Mouse (Mus musculus) embryo, embryonic 11.5 days (tissue): ENCODE data around the gene Cdh12.
"Not testable (repeated sequence)": the region's sequence is repeated elsewhere in the genome, so short reads cannot be mapped to it uniquely, and the experiment has no call there.

Experiments used
- DNase-seq: peaks from one replicate; pipeline ENCODE4 v3.0.0-alpha.2; 2012; ENCODE audit warnings: low read depth, low spot score

The Cdh12 gene

DNA sequence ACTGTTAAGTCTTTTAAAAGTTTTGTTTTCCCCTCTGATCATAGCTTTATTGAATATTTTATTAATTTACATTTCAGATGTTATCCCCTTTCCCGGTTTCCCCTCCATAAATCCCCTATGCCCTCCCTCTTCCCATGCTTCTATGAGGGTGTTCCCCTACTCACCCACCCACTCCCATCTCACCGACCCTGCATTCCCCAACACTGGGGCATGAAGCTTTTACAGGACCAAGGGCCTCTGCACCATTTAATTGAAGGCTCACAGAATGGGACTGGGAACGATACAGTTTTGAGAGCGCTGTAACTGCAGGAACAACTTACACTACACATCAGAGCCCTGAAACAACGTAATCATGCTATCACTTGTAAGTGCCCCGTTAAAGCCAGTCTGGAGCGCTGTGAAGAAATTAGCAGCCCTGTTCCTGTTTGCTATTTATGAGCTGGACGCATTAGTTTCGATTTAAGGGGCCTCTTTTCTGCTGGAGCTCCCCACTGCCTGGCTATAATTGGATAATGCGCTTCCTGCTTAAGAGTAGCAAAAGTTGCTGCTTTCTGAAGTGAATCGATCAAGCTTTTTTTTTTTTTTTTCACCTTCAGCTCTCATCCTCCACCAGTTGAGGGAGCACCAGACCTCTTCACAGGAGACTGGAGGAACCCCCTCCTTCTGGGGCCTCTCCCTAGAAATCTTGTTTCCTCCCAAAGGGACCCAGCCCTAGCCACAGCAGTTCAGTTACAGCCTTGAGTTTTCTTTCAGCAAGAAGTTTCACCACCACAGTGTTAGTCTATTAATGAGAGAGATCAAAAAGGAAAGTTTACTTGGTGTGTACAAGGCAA is 660.2 kb downstream of the Cdh12 start:
- DNase-seq, result no peak

DNA sequence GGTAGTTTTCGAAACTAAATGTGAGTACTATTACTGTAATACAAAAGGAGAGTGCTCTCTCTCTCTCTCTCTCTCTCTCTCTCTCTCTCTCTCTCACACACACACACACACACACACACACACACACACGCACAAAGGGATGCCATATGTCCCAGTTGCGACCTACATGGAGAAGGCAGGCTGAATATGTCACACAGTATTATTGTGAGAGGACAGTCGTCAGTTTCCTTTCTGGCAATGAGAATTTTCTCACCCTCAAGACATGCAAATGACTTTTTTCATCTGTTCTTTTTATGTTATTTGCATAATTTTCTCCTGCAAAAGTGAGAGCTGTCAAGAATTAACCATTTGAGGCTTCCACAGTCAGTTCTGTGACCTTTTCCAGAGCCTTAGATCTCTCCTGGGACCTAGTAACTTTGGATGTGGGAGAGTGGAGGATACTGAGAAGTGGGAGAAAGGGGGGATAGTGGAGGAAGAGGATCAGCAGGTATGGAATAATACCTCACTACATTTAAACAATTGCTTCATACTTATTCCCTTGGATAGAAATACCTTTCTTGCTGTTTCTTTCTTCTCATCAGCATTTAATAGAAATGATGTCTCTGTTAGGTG is 660.9 kb downstream of the Cdh12 start:
- DNase-seq, result no peak

DNA sequence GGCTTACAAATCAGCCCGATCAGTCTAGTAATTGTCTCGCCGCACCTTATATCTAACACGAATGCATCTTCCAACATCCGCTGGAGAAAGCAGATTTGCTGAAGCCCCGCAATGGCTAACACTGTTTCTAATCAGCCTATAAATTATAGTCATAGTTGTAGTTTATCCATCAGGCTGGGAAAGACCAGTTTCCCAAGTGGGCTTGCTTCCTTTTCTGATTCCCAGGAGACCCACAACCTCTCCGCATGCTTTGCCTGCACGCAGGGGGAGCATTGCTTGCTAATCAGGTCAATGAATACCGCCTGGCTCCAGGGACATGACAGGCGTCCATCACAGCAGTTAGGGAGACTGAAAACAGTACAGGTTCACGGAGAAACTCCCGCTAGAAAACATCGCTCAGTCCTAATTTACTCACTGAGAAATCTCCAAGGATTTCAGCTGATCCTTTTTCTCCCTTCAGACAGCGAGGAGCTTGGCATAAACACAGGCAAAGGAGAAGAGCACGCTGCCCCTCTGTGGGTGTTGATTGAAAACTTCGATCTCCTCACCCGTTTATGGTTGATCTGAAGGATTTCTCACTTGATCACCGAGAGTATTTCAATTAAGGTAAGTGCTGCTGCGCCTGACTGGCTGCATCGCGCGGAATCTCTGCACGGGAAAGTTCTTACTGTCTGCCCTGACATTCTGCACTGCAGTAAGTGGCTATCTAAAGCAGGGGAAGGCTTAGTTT is 662.0 kb downstream of the Cdh12 start:
- no peak for DNase-seq

- DNase-seq, result not testable (repeated sequence)
These were observed 665.7 kb downstream of the Cdh12 start for GRCm38 (mm10) chr15:21114775-21115174.

DNA sequence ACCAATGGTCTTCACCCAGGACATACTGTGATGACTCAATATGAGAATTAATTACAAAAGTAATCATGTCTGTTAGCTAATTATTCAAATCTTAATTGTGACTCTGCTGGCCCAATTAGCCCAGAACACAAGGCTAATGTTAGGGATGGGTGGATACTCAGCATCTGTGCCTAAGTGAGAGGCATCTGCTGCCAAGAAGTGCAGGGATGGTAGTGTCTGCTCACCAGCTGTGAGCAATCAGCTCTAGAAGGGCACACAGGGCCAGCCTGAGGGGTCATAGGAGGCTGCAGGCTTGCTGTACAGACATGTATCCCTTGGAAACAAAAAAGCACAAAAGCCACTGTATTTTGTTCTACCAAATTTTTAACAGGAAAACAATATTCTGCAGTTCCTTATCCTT is 681.6 kb downstream of the Cdh12 start:
- DNase-seq, result no peak

GRCm38 (mm10) chr15:21132999-21133398 is 683.9 kb downstream of the Cdh12 start:
- DNase-seq, result no peak

GRCm38 (mm10) chr15:21146896-21147295 is 697.8 kb downstream of the Cdh12 start:
- DNase-seq, result no peak

DNA sequence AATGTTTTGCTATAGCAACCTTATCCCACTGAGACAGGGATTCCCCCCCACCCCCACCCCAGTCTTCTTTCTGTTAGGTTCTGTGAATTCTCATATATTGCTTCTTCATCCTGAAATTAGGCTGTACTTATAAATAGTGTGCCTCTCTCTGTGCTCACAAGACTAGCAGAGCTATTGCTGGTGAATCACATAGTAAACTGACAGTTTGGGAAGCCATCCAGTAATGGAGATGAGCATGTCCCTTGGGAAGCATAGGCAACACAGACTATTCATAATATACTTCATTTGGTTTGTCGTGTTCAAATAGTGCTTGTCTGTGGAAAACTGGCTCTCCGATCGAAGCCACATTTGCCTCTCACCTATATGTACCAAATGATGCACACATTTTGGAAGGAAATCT is 704.5 kb downstream of the Cdh12 start:
- no peak for DNase-seq

DNA sequence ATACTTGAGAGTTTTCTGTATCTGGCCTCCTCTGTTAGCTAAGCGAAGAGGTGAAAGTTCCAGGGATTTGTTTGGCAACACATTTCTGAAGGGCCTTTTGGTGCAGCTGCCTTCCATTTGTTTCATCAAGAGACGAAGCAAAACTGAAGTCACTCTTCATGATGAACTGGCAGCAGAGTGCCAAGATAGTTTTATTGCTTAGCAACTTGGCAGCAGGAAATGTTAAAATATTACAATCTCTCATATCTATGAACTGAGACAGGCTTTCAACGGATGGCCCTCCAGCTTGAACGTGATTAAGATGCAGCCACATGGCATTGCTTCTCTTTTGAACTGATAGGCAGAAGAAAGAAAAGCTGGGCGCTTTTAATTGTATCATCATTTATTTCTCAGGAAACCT is 730.7 kb downstream of the Cdh12 start:
- no peak for DNase-seq

GRCm38 (mm10) chr15:21180191-21180590 is 731.1 kb downstream of the Cdh12 start:
- DNase-seq, result no peak

DNA sequence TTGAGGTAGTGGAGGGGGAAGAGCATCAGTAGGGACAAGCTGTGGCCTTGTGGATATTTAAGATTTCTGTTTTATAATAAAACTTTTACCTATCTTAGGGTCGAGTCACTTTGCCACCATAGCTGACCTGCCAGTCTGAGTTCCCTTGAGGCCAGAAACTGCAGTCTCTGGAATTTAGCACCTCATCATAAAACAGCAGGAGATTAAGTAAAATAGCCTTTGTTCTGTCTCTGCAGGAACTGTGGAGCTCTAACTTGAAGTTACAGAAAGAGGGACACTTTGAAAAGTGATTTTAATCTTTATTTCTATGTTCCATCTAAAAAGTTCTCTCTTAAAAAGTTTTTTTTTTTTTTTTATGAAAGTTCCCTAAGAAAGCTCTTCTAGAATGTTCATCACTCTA is 736.7 kb downstream of the Cdh12 start:
- DNase-seq, result no peak

- not testable (repeated sequence) for DNase-seq
These were observed 761.0 kb downstream of the Cdh12 start for GRCm38 (mm10) chr15:21210089-21210488.

DNA sequence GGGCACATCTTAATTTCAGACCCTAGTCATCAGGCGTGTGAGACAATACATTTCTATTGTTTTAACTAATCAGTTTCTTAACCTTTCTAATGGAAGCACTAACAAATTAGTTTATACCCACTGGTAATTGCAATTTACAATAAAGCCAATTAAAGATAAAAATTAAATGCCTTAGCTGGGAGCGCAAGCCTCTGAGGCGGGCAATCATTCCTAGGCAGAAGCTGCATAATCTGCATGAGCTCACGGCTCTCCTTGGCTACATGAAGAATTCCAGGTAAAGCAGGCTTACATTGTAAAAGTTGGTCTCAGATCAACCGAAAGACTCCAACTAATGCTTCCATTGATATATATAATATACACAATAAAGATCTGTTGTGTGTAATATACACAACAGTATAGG is 773.9 kb downstream of the Cdh12 start:
- DNase-seq, result no peak

- DNase-seq, result no peak
These were observed 812.3 kb downstream of the Cdh12 start for GRCm38 (mm10) chr15:21261318-21261717.

DNA sequence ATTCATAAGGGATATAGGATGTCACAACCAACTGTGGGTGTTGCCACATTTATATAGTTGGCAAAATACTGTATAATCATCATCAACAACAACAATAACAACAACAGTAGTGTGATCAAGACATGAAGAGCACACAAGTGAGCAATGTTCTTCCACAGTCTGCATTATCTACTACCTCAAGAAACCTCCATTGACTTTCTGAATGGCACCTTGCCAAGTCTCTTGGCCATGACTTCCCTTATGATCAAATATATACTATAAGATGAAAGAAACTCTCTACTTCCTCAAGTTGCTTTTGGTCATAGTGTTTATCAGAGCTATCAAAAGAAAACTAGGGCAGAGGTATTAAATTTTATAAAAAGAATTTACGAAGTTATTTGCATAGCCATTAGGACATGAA is 820.8 kb downstream of the Cdh12 start:
- no peak for DNase-seq

- no peak for DNase-seq
These were observed 848.0 kb downstream of the Cdh12 start for GRCm38 (mm10) chr15:21297051-21297450.

GRCm38 (mm10) chr15:21315457-21315856 is 866.4 kb downstream of the Cdh12 start:
- no peak for DNase-seq

GRCm38 (mm10) chr15:21343853-21344252 is 894.8 kb downstream of the Cdh12 start:
- no peak for DNase-seq

- no peak for DNase-seq
These were observed 895.3 kb downstream of the Cdh12 start for GRCm38 (mm10) chr15:21344323-21344722.

- DNase-seq, result no peak
These were observed 895.7 kb downstream of the Cdh12 start for GRCm38 (mm10) chr15:21344749-21345148.

GRCm38 (mm10) chr15:21355356-21356101 is 906.5 kb downstream of the Cdh12 start:
- no peak for DNase-seq

DNA sequence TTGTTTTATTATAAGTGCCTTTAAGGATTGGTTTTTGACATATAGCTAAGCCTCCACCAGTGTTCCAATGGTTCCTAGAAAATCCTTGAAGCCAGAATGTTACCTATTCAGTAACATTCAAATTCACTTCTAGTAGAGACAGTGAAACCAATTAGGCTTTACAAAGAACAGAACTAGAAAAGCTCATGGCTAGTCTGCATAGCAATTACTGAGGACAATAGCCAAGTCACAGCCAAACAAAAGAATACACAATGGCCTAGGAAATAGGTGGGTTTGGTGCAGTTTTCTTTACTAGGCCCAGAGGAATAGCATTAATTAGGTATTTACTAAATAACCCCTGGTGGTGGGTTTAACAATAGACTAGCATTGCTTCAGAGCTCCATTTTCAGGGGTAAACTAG is 917.3 kb downstream of the Cdh12 start:
- no peak for DNase-seq
